Mouse (Mus musculus) myocyte (in vitro differentiated cells): ENCODE measurements at regions not wholly inside any gene's neighbourhood (a gene's known extent, or its start where the extent isn't known, plus 50 kb on each side); places are given as distances from the start of the nearest gene placed in this dataset.

Experiments used
- CEBPB ChIP-seq: IDR thresholded peaks from 2 replicates; pipeline ENCODE4 v1.6.1; 2011; ENCODE audit warnings: mild to moderate bottlenecking, moderate library complexity; ENCODE audit not compliant: poor library complexity, insufficient read depth, severe bottlenecking
- E2F4 ChIP-seq: IDR thresholded peaks from one replicate; pipeline ENCODE4 v1.6.1; 2011; ENCODE audit warnings: mild to moderate bottlenecking, control low read depth, moderate library complexity; ENCODE audit not compliant: insufficient read depth
- MAX ChIP-seq: IDR thresholded peaks from one replicate; pipeline ENCODE4 v1.6.1; 2011; ENCODE audit warnings: low read depth, mild to moderate bottlenecking, control low read depth
- MYOG ChIP-seq, 3 experiments: IDR thresholded peaks; one replicate each; pipeline ENCODE4 v1.6.1; 2011; ENCODE audit warnings: control low read depth in 2 of 3, low read depth in 2 of 3, mild to moderate bottlenecking in 2 of 3; ENCODE audit not compliant: insufficient read length in 2 of 3, control insufficient read depth in 1 of 3, insufficient read depth in 1 of 3
- POLR2A ChIP-seq: IDR thresholded peaks from one replicate; pipeline ENCODE4 v1.6.1; 2011; ENCODE audit warnings: low read depth, mild to moderate bottlenecking, control low read depth, moderate library complexity; ENCODE audit not compliant: insufficient read length
- POLR2AphosphoS2 ChIP-seq: IDR thresholded peaks from one replicate; pipeline ENCODE4 v1.6.1; 2011; ENCODE audit warnings: low read depth, control low read depth; ENCODE audit not compliant: insufficient read length
- SRF ChIP-seq: IDR thresholded peaks from one replicate; pipeline ENCODE4 v1.6.1; 2011; ENCODE audit warnings: low read depth; ENCODE audit not compliant: control insufficient read depth, insufficient read length
- TCF12 ChIP-seq: IDR thresholded peaks from one replicate; pipeline ENCODE4 v1.6.1; 2011; ENCODE audit warnings: mild to moderate bottlenecking, control low read depth; ENCODE audit not compliant: poor library complexity, insufficient read depth, severe bottlenecking
- TCF3 ChIP-seq: IDR thresholded peaks from one replicate; pipeline ENCODE4 v1.6.1; 2011; ENCODE audit warnings: low read depth, control low read depth; ENCODE audit not compliant: insufficient read length

DNA sequence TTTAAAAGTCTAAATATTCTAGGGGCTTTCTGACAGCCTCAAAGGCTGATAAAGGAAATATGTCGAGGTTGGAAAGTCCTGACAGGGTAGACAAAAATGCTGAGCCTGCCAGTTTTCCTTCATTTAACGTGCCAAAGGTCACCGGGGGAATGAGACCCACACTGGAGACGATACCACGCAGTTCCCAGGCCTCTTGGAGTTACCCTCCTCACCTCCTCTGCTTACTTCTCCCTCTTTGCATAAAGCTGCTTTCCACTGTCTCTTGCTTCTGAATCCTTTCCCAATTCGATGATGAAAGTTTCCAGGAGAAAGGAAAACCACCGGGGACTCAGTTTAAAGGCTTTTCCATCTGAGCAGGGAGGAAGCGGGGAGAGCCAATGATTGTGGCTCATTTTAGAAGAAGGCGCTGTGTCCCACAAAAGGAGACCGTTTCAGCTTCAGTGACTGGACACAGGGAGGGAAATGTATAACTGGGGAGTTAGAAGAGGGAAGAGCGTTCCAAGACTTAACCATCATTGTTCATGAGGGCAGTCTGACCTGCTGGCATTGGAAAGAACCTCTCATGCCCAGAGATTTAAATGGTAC is 243.2 kb upstream of the Fn1 start:
- TF ChIP-seq MYOG (IDR thresholded peaks at IDR 0.05; ENCODE audit: control insufficient read depth in 1 of 3, insufficient read depth in 1 of 3, insufficient read length in 2 of 3, low read depth in 2 of 3) = no peak
- TF ChIP-seq CEBPB = no peak
- no peak for TF ChIP-seq POLR2A
- no peak for TF ChIP-seq MAX
- TF ChIP-seq POLR2AphosphoS2 = no peak
- no peak for TF ChIP-seq TCF3
- no peak for TF ChIP-seq E2F4
- TF ChIP-seq TCF12 = no peak
- no peak for TF ChIP-seq SRF
